8 mouse cellular contexts compared by ENCODE assay signal in the genomic region with DNA sequence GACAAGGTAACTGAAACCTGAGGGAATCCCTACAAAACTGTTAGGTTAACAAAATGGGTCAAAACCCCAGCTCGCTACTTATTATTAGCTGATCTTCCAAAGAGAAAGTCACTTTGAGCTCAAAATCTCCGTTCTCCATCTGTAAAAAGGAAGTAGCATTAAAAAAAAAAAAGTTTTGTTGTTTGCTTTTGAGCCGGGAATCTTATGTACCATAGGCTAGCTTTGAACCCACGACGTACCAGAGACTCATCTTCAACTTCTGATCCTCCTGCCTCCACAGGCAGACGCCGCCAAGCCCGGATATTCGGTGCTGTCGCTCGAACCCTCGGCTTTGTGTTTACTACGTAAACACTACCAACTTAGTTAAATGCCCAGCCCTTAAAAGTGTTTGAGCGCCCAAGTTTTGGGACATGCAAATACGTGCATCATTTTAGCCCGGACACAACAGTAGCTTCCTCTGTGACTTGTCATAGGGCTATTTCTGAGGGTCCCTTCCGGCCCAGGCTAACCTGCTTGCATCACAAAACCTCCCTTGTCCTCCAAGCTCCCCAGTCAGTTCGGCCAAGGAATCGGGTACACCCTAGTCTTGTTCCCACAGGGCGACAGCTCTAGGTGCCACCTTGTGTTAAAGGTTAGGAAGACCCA. TPM values are rescaled to one million over a fixed set of nuclear protein-coding genes. Genes with fewer than 3 reads are reported as not detected.
DNase-seq lines count a peak whose midpoint lies in the region; ATAC-seq and TF ChIP-seq lines count a peak whose summit lies in the region.

No protein-coding gene starts in this region.

- in situ Hi-C loops in Patski (cut with MboI; ENCODE audit: low pct_unique_long_range_greater_than_20kb), result no loop called here

- TF ChIP-seq CTCF in Patski (IDR thresholded peaks at IDR 0.05), result peak; percentile 28

- no peaks in the 10 kb centered on the region for H3K9me3 ChIP-seq in kidney, embryonic 14.5 days (ENCODE audit: control insufficient read depth, low read length)
- H3K9me3 ChIP-seq in midbrain, embryonic 10.5 days (replicated peaks), result no peaks in the 10 kb centered on the region

- peak overlapping the region; percentile 50 for H3K9ac ChIP-seq in kidney, embryonic 14.5 days (ENCODE audit: low read depth, low read length)

- H3K36me3 ChIP-seq in kidney, embryonic 14.5 days (ENCODE audit: control insufficient read depth, insufficient read depth, low read length), result peaks cover 20% of the 10 kb centered on the region
- H3K36me3 ChIP-seq in midbrain, embryonic 10.5 days, result peaks cover 30% of the 10 kb centered on the region

- no peaks in the 10 kb centered on the region for H3K27me3 ChIP-seq in kidney, embryonic 14.5 days (ENCODE audit: control insufficient read depth, insufficient read depth, low read length)
- H3K27me3 ChIP-seq in Patski, result no peaks in the 10 kb centered on the region
- H3K27me3 ChIP-seq in midbrain, embryonic 10.5 days (ENCODE audit: low read depth, poor library complexity, severe bottlenecking), result no peaks in the 10 kb centered on the region

- POLR2A ChIA-PET in Patski (lab: Charles Lee), result interaction anchor here (0.8 to 1.6 kb wide), 4 partner anchors 11 to 176 kb away, joined by 3 to 5 read pairs (median 3); a partner anchor contains a TSS

- DNase-seq in kidney, postnatal 14 days, result no peak
- DNase-seq in Patski (ENCODE audit: low read depth, low spot score), result no peak
- no peak for DNase-seq in midbrain, embryonic 10.5 days (ENCODE audit: low spot score)
- DNase-seq in gastrocnemius, postnatal 25 days, result no peak
- no peak for DNase-seq in frontal cortex, adult 2 months (ENCODE audit: extremely low spot score in 1 of 2, low spot score in 1 of 2)
- no peak for DNase-seq in gastrocnemius, postnatal 10 days

- CTCF ChIA-PET in Patski (lab: Charles Lee), result interaction anchor here (1.0 to 1.3 kb wide), 2 partner anchors 20 to 39 kb away, joined by 3 read pairs; no protein-coding TSS in a partner anchor

- WGBS in kidney, embryonic 14.5 days, result 4% methylated on average over 20 of the region's 20 CpGs
- WGBS in midbrain, embryonic 10.5 days, result 5% methylated on average over 20 of the region's 20 CpGs

- H3K27ac ChIP-seq in kidney, embryonic 14.5 days (ENCODE audit: low read depth, low read length), result peak overlapping the region; percentile 82
- H3K27ac ChIP-seq in midbrain, embryonic 10.5 days (replicated peaks), result peak overlapping the region; percentile 88

- no peak for ATAC-seq in kidney, embryonic 14.5 days (ENCODE audit: low FRiP score, low TSS enrichment)
- ATAC-seq in Patski, result no peak
- peak; percentile 28 for ATAC-seq in granulocyte monocyte progenitor cell, adult 5-6 weeks (replicated peaks; ENCODE audit: poor library complexity, severe bottlenecking)

- peaks cover 9% of the 10 kb centered on the region; the same call in 1 of the 2 replicates for H3K4me1 ChIP-seq in kidney, embryonic 14.5 days (ENCODE audit: control insufficient read depth, insufficient read depth, low read length)
- peaks cover 23% of the 10 kb centered on the region for H3K4me1 ChIP-seq in midbrain, embryonic 10.5 days

- peak overlapping the region; percentile 54 for H3K4me2 ChIP-seq in kidney, embryonic 14.5 days (replicated peaks; ENCODE audit: low read depth, low read length)

- peak overlapping the region; percentile 70 for H3K4me3 ChIP-seq in kidney, embryonic 14.5 days (ENCODE audit: low read length)
- H3K4me3 ChIP-seq in midbrain, embryonic 10.5 days, result peak overlapping the region; percentile 66

RNA-seq across cellular contexts. Expression of a gene that starts 0.6 kb away (rescaled TPM):
- 14.3 and 20.9 TPM in 2 replicates for polyA plus RNA-seq in kidney, embryonic 14.5 days (2014; fragmentation: Nextera tagmentation; extraction: Ambion mirVana)
- polyA plus RNA-seq in Patski (2021), result 6.8 TPM
- total RNA-seq in granulocyte monocyte progenitor cell, adult 5-6 weeks (2014; fragmentation: Nextera tagmentation), result 25.2 and 31.1 TPM in 2 replicates
- total RNA-seq in granulocyte monocyte progenitor cell, adult 5-6 weeks (2017), result 16.5 and 22.9 TPM in 2 replicates
- 29.6 and 32.3 TPM in 2 replicates for polyA plus RNA-seq in midbrain, embryonic 10.5 days (2016; fragmentation: Nextera tagmentation; extraction: Ambion mirVana)
- under 1 TPM; 0.82 to 0.94 TPM for total RNA-seq in gastrocnemius, postnatal 25 days (2021)
- polyA plus RNA-seq in frontal cortex, adult 2 months (2012; rRNA removed), result 9.2 and 9.6 TPM in 2 replicates
- total RNA-seq in gastrocnemius, postnatal 10 days (2021), result 1 to 10 TPM; 2.3 to 3.7 TPM

RNA-seq across cellular contexts. Expression of a gene that starts 0.7 kb away (rescaled TPM):
- 19.0 and 33.3 TPM in 2 replicates for polyA plus RNA-seq in kidney, embryonic 14.5 days (2014; fragmentation: Nextera tagmentation; extraction: Ambion mirVana)
- 41.6 TPM for polyA plus RNA-seq in Patski (2021)
- 4.0 and 7.1 TPM in 2 replicates for total RNA-seq in granulocyte monocyte progenitor cell, adult 5-6 weeks (2014; fragmentation: Nextera tagmentation)
- total RNA-seq in granulocyte monocyte progenitor cell, adult 5-6 weeks (2017), result 4.6 and 5.7 TPM in 2 replicates
- polyA plus RNA-seq in midbrain, embryonic 10.5 days (2016; fragmentation: Nextera tagmentation; extraction: Ambion mirVana), result 26.8 and 29.6 TPM in 2 replicates
- 1 to 10 TPM; 5.3 to 7.6 TPM for total RNA-seq in gastrocnemius, postnatal 25 days (2021)
- 30.1 and 31.2 TPM in 2 replicates for polyA plus RNA-seq in frontal cortex, adult 2 months (2012; rRNA removed)
- 10 to 100 TPM; 19.3 to 21.9 TPM for total RNA-seq in gastrocnemius, postnatal 10 days (2021)

RNA-seq across cellular contexts. Expression of a gene that starts 14.4 kb away (rescaled TPM):
- 1.3 and 2.1 TPM in 2 replicates for polyA plus RNA-seq in kidney, embryonic 14.5 days (2014; fragmentation: Nextera tagmentation; extraction: Ambion mirVana)
- 0.10 TPM for polyA plus RNA-seq in Patski (2021)
- not detected in 2 replicates for total RNA-seq in granulocyte monocyte progenitor cell, adult 5-6 weeks (2014; fragmentation: Nextera tagmentation)
- 0.21 and 0.26 TPM in 2 replicates for total RNA-seq in granulocyte monocyte progenitor cell, adult 5-6 weeks (2017)
- 1.7 and 2.2 TPM in 2 replicates for polyA plus RNA-seq in midbrain, embryonic 10.5 days (2016; fragmentation: Nextera tagmentation; extraction: Ambion mirVana)
- under 1 TPM in 1 of 2 experiments, not detected in 1; 0.24 TPM for total RNA-seq in gastrocnemius, postnatal 25 days (2021)
- polyA plus RNA-seq in frontal cortex, adult 2 months (2012; rRNA removed), result 5.4 and 5.5 TPM in 2 replicates
- total RNA-seq in gastrocnemius, postnatal 10 days (2021), result under 1 TPM; 0.12 to 0.14 TPM

RNA-seq across cellular contexts. Expression of a gene that starts 44.0 kb away (rescaled TPM):
- polyA plus RNA-seq in kidney, embryonic 14.5 days (2014; fragmentation: Nextera tagmentation; extraction: Ambion mirVana), result 2,535 and 3,306 TPM in 2 replicates
- 1,474 TPM for polyA plus RNA-seq in Patski (2021)
- 4,964 and 5,314 TPM in 2 replicates for total RNA-seq in granulocyte monocyte progenitor cell, adult 5-6 weeks (2014; fragmentation: Nextera tagmentation)
- 4,316 and 4,490 TPM in 2 replicates for total RNA-seq in granulocyte monocyte progenitor cell, adult 5-6 weeks (2017)
- polyA plus RNA-seq in midbrain, embryonic 10.5 days (2016; fragmentation: Nextera tagmentation; extraction: Ambion mirVana), result 1,558 and 1,869 TPM in 2 replicates
- total RNA-seq in gastrocnemius, postnatal 25 days (2021), result 100 to 1,000 TPM; 536 to 577 TPM
- 936 and 1,149 TPM in 2 replicates for polyA plus RNA-seq in frontal cortex, adult 2 months (2012; rRNA removed)
- total RNA-seq in gastrocnemius, postnatal 10 days (2021), result 1,000 to 10,000 TPM; 1,136 to 1,161 TPM
